Mouse (Mus musculus): ENCODE measurements around the gene Selenoo.

Gene Selenoo

DNA sequence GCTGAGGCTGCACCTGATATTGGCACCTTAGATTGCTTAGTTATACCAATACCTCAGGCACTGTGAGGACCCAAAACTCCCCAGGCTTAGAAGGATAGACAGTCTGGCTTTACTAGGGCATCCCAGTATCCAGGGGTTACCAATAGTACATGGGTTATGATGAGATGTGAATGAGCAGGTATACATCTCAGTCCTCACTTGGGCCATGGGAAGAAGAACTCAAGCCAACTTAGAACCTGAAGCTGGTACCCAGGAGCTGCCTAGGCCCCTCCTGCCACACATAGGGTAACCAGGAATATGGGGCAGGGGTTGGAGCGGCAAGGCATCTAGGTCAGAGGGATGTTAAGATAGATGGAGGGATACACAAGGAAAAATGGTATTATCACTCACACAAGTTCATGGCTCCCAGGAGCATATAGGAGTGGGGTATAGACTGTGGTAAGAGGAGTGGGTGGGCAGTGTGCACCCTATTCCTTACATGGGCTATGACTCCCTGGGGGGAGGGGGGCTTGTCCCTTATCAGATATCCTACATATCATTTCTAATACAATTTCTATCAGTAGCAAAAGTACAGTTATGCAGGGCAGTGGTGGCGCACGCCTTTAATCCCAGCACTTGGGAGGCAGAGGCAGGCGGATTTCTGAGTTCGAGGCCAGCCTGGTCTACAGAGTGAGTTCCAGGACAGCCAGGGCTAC is 47.7 kb downstream of the Selenoo start:
- CTCF ChIA-PET, result no interaction called here
- POLR2A ChIA-PET, result interaction anchor here in 1 of 4 experiments (1.6 to 1.9 kb wide), 2 partner anchors 8 to 13 kb away, joined by 4 to 5 read pairs; partner anchors contain the start of gene Hdac10

DNA sequence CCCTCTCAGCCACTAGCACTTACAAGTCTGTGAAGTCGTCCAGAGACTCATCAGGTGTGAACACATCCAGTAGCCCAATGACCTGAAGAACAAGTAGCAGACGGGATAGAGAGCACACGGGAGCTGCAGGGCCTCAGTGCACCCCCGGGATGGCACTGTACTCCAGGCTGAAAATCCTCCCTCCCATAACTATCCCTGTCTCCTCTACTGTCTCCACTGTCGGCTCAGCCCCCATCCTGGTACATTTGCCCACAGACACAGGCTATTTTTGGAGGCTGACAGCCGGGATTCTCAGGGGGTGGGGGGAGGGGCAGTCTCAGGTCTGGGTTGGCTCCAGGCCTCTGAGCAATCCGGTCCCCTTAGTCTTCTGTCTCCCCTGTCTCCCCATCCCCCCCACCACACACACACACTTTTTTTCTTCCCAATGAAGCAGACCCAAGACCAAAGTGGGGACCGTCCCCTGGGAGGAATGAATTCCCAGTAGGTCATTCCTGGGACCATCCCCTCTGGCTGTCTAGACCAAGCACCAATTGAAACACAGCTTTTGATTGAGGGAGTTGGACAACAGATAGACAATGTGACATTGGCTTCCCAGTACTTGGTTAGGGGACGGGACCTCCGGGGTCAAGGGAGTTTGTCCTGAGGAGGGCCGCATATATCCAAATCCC is 48.6 kb downstream of the Selenoo start:
- CTCF ChIA-PET, result interaction anchor here in 1 of 4 experiments (1.6 kb wide), 1 partner anchor 9 kb away, joined by 7 read pairs; the partner anchor contains the start of gene Hdac10
- POLR2A ChIA-PET, result interaction anchor here in 2 of 4 experiments (0.6 to 1.6 kb wide), 4 partner anchors 9 to 270 kb away, joined by 3 to 10 read pairs (median 5); partner anchors contain the start of gene Hdac10 (in 2 of the 2)

DNA sequence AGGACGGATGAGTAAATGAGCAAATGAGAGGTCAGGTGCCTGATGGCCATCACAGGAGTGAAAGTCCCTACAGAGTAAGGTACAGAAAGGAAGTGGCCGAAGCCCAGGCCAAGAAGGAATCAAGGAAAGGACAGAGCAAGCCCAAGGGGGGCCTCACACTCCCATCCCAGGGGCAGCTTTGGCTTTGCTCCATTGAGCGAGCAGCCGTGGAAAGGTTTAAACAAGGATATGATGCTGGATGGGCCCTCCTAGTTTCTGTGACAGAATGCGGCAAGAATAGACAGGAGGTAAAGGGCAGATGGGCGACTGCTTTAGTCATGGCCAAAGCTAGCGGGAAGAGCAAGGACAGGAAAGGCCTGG is 49.1 kb downstream of the Selenoo start:
- CTCF ChIA-PET, result interaction anchor here in 1 of 4 experiments (1.6 kb wide), 1 partner anchor 10 kb away, joined by 7 read pairs; the partner anchor contains the start of gene Hdac10
- POLR2A ChIA-PET, result interaction anchor here in 3 of 4 experiments (0.8 to 1.6 kb wide), 3 partner anchors 9 to 28 kb away, joined by 3 to 6 read pairs (median 6); partner anchors contain the start of gene Hdac10 (in 2 of the 3)

DNA sequence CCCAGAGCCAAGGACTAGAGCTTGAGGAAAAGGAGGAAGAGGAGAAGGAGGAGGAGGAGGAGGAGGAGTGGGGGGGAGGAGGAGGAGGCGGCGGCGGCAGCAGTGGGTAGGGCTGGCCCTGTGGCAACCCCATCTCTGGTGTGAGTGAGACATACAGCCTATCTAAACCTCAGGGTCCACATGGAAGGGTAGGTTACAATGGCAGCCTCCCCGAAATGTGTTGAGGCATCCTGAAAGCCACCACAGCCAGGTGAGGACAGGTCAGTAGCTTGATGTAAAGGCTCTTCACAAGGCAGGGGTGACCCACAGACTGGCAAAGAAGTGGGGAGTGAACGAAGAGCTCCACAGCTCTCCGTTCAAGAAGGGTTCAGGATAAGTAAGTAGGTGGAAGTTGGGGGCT is 49.6 kb downstream of the Selenoo start:
- CTCF ChIA-PET, result interaction anchor here in 2 of 4 experiments (1.0 to 1.6 kb wide), 2 partner anchors 10 kb away, joined by 3 to 7 read pairs; partner anchors contain the start of gene Hdac10 (in 2 of the 2)
- POLR2A ChIA-PET, result interaction anchor here in 2 of 4 experiments (0.6 to 1.6 kb wide), 4 partner anchors 9 to 238 kb away, joined by 3 to 6 read pairs (median 4); partner anchors contain the start of genes Hdac10 (in 2 of the 2) and Tymp (in 1 of the 2)

DNA sequence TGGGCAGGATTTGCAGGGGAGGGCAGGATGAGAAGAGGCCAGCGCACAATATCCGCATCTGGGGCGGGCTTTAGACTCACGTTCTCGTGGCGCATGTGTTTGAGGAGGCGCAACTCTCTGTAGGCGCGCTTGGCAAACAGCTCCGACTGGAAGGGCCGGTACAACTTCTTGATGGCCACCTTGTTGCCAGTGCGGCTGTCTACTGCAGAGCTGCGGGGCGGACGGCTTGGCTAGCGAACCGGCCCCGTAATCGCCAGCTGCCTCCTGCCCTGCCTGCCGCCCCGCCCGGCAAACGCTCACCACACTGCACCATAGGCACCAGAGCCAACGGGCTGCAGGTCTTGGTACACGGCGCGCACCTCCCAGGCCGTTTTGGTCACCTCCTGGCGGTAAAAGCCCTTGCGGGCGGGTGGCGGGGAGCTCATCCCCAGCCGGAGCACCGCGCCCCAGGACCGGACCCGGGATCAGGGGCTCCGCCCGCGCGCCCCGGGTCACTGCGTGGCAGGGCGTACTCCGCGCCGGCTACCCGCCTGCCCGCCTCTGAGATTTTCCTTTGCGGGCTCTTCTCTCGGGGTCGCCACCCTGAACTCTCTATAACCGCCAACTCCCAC is 51.3 kb downstream of the Selenoo start:
- ChIA-PET POLR2A (interaction anchor here (0.5 to 2.5 kb wide), 18 partner anchors 9 to 389 kb away, joined by 3 to 16 read pairs (median 4); partner anchors contain the start of genes Mapk11 (in 3 of the 4), Tubgcp6 (in 2 of the 4), Hdac10 (in 1 of the 4) and Pim3 (in 1 of the 4)), CTCF (interaction anchor here (0.6 to 3.1 kb wide), 9 partner anchors 10 to 311 kb away, joined by 3 to 22 read pairs (median 3); partner anchors contain the start of gene Hdac10 (in 3 of the 4))

DNA sequence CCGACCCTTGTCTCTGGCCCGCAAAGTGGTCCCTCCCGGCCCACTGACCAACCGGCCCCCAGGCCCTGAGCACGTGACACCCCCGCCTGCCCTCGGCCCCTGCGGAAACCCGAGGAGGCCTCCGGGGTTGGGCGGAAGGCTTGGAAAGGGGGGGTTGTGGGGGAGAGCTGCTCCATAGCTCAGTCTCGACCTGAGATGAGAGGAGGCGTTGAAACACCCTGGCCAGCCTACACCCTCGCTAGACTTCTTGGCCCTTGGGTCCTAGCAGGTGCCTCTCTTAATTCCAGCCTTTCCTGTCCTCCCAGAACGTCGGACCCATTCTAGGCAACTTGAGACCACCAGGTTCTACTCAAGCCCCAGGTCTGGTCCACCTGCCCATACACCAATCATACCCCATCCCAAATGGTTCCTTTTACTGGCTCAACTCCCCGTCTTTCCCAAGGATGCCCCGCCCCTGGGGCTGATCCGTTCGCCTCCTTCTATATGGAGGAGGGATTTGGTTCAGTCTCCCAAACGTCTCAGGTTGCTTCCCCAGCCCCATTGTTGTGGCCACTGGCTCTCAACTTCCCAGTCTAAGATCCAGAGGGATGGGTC is 51.9 kb downstream of the Selenoo start, which contains the start of gene Mapk12:
Gene Mapk12, minus strand, starts transcription at position 45 of the 594 bp plus-strand sequence.
- POLR2A ChIA-PET, result interaction anchor here (0.5 to 2.5 kb wide), 22 partner anchors 9 to 424 kb away, joined by 3 to 16 read pairs (median 3); partner anchors contain the start of genes Mapk11 (in 3 of the 4), Tubgcp6 (in 2 of the 4), Hdac10 (in 1 of the 4) and Pim3 (in 1 of the 4)

DNA sequence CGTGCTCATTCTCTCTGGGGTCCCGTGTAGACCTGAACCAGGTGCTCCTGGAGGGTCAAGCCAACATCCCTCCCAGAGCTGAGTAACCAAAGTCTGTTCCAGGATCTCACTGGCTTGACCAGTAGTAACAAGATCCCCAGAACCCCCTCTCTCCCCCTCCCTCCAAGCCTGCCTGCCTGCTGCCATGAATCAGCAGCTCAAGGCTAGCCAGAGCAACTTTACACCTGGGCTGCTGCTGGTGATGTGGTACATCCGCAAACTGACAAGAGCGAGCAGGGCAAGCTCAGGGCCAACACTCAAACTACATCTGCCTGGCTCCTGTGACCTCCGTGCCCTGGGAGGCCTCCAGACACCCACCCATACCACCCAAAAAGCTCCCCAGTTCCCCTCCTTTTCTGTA is 52.6 kb downstream of the Selenoo start:
- ChIA-PET POLR2A (interaction anchor here (0.6 to 2.5 kb wide), 13 partner anchors 9 to 425 kb away, joined by 3 to 16 read pairs (median 3); partner anchors contain the start of genes Hdac10 (in 1 of the 4), Pim3 (in 1 of the 4), Selenoo (in 1 of the 4) and Tubgcp6 (in 1 of the 4)), CTCF (interaction anchor here in 3 of 4 experiments (1.2 to 3.1 kb wide), 4 partner anchors 13 to 16 kb away, joined by 4 to 22 read pairs (median 6); partner anchors contain the start of gene Hdac10 (in 3 of the 3))

More for the DNA sequence above, 51.9 kb downstream of the Selenoo start, which contains the start of gene Mapk12:
- CTCF ChIA-PET, result interaction anchor here (0.5 to 3.1 kb wide), 9 partner anchors 12 to 374 kb away, joined by 3 to 22 read pairs (median 4); partner anchors contain the start of gene Hdac10 (in 3 of the 4)

DNA sequence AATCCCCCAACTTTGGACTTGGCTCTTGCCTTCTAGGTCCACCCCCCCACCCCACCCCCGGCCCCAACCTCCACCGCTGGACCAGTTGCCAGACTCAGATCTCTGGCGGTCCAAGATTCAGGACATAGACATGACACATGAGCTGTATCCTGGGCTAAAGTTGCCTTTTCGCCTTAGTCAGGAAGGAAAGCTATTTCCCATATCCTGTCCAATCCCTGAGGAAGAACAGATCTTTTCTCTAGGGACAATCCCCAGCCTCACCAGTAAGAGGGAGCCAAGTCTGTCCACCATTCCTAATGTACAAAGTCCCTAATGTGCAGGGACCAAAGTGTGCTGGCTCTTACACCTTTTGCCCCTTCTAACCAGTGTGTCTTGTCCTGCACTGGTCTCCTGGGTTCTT is 53.0 kb downstream of the Selenoo start:
- POLR2A ChIA-PET, result interaction anchor here (0.6 to 2.5 kb wide), 9 partner anchors 15 to 426 kb away, joined by 3 to 8 read pairs (median 3); partner anchors contain the start of gene Tubgcp6 (in 1 of the 4)
- CTCF ChIA-PET, result interaction anchor here in 3 of 4 experiments (0.6 to 3.1 kb wide), 3 partner anchors 14 to 147 kb away, joined by 6 to 22 read pairs (median 8); partner anchors contain the start of gene Hdac10 (in 2 of the 3)

DNA sequence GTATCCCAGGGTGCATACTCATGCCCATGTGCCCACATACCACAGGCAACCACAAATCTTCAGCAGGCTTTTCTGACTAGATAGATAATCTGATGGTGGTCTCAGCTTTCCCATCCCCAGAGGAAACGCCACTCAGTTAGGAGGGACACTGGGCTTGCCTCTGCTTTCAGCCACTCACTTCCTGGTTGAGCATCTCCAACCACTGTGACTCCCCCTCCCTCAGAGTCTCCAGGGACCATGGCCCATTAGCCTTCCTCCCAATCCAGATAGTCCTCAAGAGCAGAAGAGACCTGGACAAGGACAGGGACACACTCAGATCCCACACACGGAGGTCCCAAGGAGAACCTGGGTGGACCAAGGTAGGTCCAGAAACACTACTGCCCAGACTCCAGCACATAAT is 54.2 kb downstream of the Selenoo start:
- POLR2A ChIA-PET, result interaction anchor here in 1 of 4 experiments (0.8 kb wide), 1 partner anchor 72 kb away, joined by 4 read pairs; no protein-coding TSS in a partner anchor
- CTCF ChIA-PET, result interaction anchor here in 1 of 4 experiments (2.8 kb wide), 1 partner anchor 15 kb away, joined by 8 read pairs; the partner anchor contains the start of gene Hdac10

DNA sequence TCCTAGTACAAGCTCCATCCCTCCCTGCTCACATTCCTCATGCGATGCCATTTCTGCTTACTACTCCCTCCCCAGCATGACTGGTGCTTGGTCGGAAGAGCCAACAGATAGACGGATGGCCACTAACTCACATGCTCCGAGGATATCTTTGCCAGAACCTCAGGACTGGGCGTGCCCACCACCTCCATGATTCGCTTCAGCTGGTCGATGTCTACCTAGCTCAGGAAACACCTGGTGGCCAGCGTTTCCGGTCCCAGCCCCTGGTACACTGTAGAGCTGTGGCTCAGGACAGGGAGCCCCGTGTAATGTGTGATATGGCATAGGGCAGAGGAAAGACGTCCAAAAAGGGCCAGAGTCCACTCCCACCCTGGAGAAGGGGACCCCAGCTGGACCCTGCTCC is 56.1 kb downstream of the Selenoo start:
- POLR2A ChIA-PET, result interaction anchor here in 3 of 4 experiments (0.6 to 1.4 kb wide), 4 partner anchors 22 to 358 kb away, joined by 3 to 4 read pairs (median 3); partner anchors contain the start of genes Dennd6b (in 1 of the 3) and Tubgcp6 (in 1 of the 3)
- CTCF ChIA-PET, result interaction anchor here in 2 of 4 experiments (1.1 to 1.8 kb wide), 2 partner anchors 17 kb away, joined by 3 to 6 read pairs; partner anchors contain the start of gene Hdac10 (in 1 of the 2)

DNA sequence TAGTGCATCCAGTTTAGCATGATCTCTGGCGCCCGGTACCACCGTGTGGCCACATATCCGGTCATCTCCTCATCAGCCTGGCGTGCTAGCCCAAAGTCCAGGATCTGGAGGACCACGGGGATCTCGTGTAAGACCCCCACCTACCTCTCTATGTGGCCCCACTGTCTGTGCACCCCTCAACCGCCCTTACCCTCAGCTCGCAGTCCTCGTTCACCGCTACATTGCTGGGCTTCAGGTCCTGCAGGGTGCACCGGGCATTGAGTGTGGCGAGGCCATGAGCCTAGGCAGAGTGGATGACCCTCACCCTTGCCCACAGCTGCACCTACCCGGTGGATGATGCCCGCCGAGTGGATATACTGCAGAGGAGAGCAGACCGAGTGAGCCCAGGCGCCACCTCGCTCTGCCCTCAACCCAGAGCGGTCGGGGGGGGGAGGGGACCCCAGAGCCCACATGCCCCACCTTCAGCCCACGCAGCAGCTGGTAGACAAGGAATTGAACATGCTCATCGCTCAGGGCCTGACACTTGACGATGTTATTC is 57.0 kb downstream of the Selenoo start:
- ChIA-PET CTCF (interaction anchor here in 3 of 4 experiments (0.6 to 1.8 kb wide), 5 partner anchors 10 to 50 kb away, joined by 3 to 6 read pairs (median 4); partner anchors contain the start of gene Hdac10 (in 2 of the 3)), POLR2A (interaction anchor here in 3 of 4 experiments (0.5 to 2.0 kb wide), 19 partner anchors 18 to 752 kb away, joined by 3 to 7 read pairs (median 3); partner anchors contain the start of genes Dennd6b (in 1 of the 3), Hdac10 (in 1 of the 3), Pim3 (in 1 of the 3) and Sco2 (in 1 of the 3))

DNA sequence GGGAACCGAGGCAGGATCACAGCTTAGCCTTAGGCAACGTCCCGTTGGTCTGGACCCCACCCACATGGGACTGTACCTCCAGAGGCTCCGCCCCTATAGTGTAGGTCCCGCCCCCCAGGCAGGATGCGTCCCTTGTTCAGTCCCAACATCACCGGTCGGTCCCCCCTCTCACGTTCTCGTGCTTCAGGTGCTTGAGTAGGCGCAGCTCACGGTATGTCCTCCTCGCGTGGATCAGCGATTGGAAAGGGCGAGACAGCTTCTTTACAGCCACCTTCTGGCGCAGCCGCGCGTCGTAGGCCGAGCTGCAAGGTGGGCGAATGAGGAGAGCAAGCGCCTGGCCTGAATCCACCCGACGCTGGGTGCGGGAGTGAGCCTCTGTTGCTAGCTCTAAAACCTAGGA is 57.7 kb downstream of the Selenoo start:
- CTCF ChIA-PET, result interaction anchor here in 3 of 4 experiments (0.6 to 1.8 kb wide), 7 partner anchors 9 to 104 kb away, joined by 3 to 7 read pairs (median 4); partner anchors contain the start of gene Hdac10 (in 2 of the 3)
- POLR2A ChIA-PET, result interaction anchor here in 3 of 4 experiments (0.6 to 2.0 kb wide), 22 partner anchors 17 to 751 kb away, joined by 3 to 7 read pairs (median 3); partner anchors contain the start of genes Hdac10 (in 1 of the 3), Pim3 (in 1 of the 3), Sco2 (in 1 of the 3) and Tubgcp6 (in 1 of the 3)

DNA sequence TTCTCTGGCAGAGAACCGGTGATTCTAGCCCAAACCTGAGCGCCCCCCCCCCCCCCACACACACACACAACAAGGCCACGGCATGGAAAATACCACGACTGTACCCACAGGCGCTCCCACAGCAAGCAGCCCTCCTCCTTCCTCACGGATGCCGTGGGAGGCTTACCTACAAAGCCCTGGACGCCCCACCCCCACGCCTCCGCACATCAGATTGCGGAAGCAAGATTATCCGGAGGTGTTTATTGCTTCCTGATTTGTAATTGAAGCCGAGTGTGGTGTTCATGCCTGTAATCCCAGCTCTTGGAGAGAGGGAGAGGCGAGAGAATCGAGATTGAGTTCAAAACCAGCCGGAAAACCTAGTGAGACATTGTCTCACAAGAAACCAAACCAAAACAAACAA is 58.1 kb downstream of the Selenoo start:
- CTCF ChIA-PET, result interaction anchor here in 2 of 4 experiments (0.6 to 1.8 kb wide), 5 partner anchors 9 to 103 kb away, joined by 3 to 7 read pairs (median 4); partner anchors contain the start of gene Hdac10 (in 1 of the 2)
- POLR2A ChIA-PET, result interaction anchor here in 3 of 4 experiments (0.7 to 2.0 kb wide), 15 partner anchors 18 to 430 kb away, joined by 3 to 5 read pairs (median 4); partner anchors contain the start of genes Pim3 (in 1 of the 3), Sco2 (in 1 of the 3) and Tubgcp6 (in 1 of the 3)

DNA sequence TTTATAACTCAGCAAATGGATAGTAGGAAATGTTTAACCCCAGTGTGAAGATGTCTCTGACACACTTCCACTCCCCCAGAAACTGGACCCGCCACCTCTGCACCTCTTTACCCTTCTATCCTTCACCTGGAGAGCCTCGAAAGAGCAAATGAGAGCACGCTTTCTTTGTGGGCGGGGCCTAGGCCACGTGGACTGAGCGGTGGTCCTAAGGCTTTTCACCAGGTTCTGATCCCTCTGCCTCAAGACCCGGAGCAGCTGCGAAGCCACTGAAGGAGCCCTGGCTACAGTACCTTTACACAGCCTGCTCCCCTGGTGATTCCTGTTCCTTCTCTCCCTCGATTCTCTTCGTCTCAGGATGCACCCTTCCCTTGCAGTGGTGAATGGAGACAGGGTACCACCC is 58.6 kb downstream of the Selenoo start:
- ChIA-PET POLR2A (interaction anchor here in 2 of 4 experiments (1.0 to 2.0 kb wide), 3 partner anchors 24 to 30 kb away, joined by 3 to 4 read pairs (median 4); partner anchors contain the start of gene Tubgcp6 (in 1 of the 2)), CTCF (no interaction called here)

DNA sequence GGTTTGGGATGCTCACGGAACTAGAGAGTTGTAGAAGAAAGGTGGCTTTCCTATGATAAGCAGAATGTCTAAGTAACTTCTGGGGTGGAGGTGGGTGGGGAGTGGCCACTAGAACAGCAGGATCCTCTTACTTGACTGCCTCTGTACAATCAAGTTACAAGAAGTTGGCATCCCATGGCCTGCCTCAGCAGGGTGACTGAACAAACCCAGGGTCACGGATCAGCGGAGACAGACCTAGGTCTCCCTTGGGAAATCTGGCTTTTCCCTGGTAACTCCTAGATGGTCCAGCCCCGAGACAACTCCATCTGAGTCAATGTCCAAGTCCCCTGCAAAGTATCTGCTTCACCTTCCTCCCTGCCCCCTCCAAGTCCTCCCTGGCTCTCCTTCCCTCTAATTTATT is 59.0 kb downstream of the Selenoo start:
- CTCF ChIA-PET, result no interaction called here
- POLR2A ChIA-PET, result no interaction called here

Data from embryonic stem cell, embryonic (primary cell).